Mouse (Mus musculus) hindbrain, embryonic 11.5 days (tissue): ENCODE results near the gene Calm1. TPM values are rescaled to one million over a fixed set of nuclear protein-coding genes. Genes with fewer than 3 reads are reported as not detected.
A peak's percentile ranks its signal among the peaks of the same experiment; 100 is the strongest.
"Not testable (repeated sequence)": the region's sequence is repeated elsewhere in the genome, so short reads cannot be mapped to it uniquely, and the experiment has no call there.

Experiments used
- ATAC-seq: fragments of 200-750 bp; cut with Nextera tagmentation; 2 replicates; pipeline ENCODE4 v1.8.0; 2017; ENCODE audit warnings: mild to moderate bottlenecking, moderate TSS enrichment, moderate library complexity; ENCODE audit not compliant: low FRiP score
- DNase-seq: peaks from one replicate; pipeline ENCODE4 v3.0.0-alpha.2; 2015; ENCODE audit warnings: low spot score
- H3K27ac ChIP-seq: fragments of 300-500 bp; sonication (generic); 2 replicates; pipeline ENCODE4 v1.5.1; 2014; ENCODE audit warnings: mild to moderate bottlenecking, low read depth, low read length
- H3K27me3 ChIP-seq: fragments of 300-500 bp; sonication (generic); 2 replicates; pipeline ENCODE4 v1.6.1; 2014; ENCODE audit warnings: mild to moderate bottlenecking, low read length, moderate library complexity, mixed read lengths; ENCODE audit not compliant: control insufficient read depth, insufficient read depth
- H3K36me3 ChIP-seq: fragments of 300-500 bp; sonication (generic); 2 replicates; pipeline ENCODE4 v1.6.1; 2014; ENCODE audit warnings: mild to moderate bottlenecking, low read length, moderate library complexity, mixed read lengths; ENCODE audit not compliant: control insufficient read depth, insufficient read depth
- H3K4me1 ChIP-seq: fragments of 300-500 bp; sonication (generic); replicated peaks from 2 replicates; pipeline ENCODE4 v1.6.1; 2014; ENCODE audit warnings: low read length, mixed read lengths; ENCODE audit not compliant: control insufficient read depth, insufficient read depth
- H3K4me2 ChIP-seq: fragments of 300-500 bp; sonication (generic); replicated peaks from 2 replicates; pipeline ENCODE4 v1.6.1; 2014; ENCODE audit warnings: mild to moderate bottlenecking, low read depth, low read length
- H3K4me3 ChIP-seq: fragments of 300-500 bp; sonication (generic); 2 replicates; pipeline ENCODE4 v1.5.1; 2014; ENCODE audit warnings: low read depth, low read length
- H3K9ac ChIP-seq: fragments of 300-500 bp; sonication (generic); 2 replicates; pipeline ENCODE4 v1.6.1; 2014; ENCODE audit warnings: low read depth, low read length
- H3K9me3 ChIP-seq: fragments of 300-500 bp; sonication (generic); 2 replicates; pipeline ENCODE4 v1.6.1; 2016; ENCODE audit warnings: low read length; ENCODE audit not compliant: control insufficient read depth
- WGBS: fragments of 180-500 bp; shearing (Covaris S2); extraction: QIAGEN DNeasy Blood & Tissue Kit; methylation state at CpG from one replicate; pipeline ENCODE4 v1.1.7; 2014; 5-methylcytosine and 5-hydroxymethylcytosine counted together
- polyA plus RNA-seq: library from polyadenylated mRNA; unstranded; fragments of >200 nt; fragmentation: Nextera tagmentation; extraction: Ambion mirVana; gene quantifications from 2 replicates; pipeline ENCODE4 v1.2.1, GENCODE M21; 2014

The Calm1 gene
- polyA plus RNA-seq, 1 experiment from 2014 or later: 1,584 TPM

- Histone ChIP-seq H3K4me3 (no peak overlapping the region), H3K27ac (no peak overlapping the region), H3K9me3 (no peaks in the 10 kb centered on the region), H3K36me3 (peaks cover 9% of the 10 kb centered on the region), H3K27me3 (no peaks in the 10 kb centered on the region), H3K4me1 (no peaks in the 10 kb centered on the region), H3K9ac (no peak overlapping the region), H3K4me2 (no peak overlapping the region)
- ATAC-seq (no peak), DNase-seq (no peak)
- WGBS: 76% methylated on average over 5 of the region's 5 CpGs
Measured at GRCm38 (mm10) chr12:100210973-100211372, 11.7 kb downstream of the Calm1 start.

GRCm38 (mm10) chr12:100211453-100212185 lies 12.4 kb downstream of the Calm1 start:
- Histone ChIP-seq H3K9me3 (no peaks in the 10 kb centered on the region), H3K27me3 (no peaks in the 10 kb centered on the region), H3K4me2 (no peak overlapping the region), H3K4me1 (no peaks in the 10 kb centered on the region), H3K9ac (no peak overlapping the region), H3K36me3 (peaks cover 9% of the 10 kb centered on the region), H3K4me3 (no peak overlapping the region), H3K27ac (no peak overlapping the region)
- DNase-seq: no peak
- WGBS: 90% methylated on average over 5 of the region's 5 CpGs
- ATAC-seq: no peak

- Histone ChIP-seq H3K4me3 (no peak overlapping the region), H3K9me3 (no peaks in the 10 kb centered on the region), H3K4me2 (no peak overlapping the region), H3K27me3 (no peaks in the 10 kb centered on the region), H3K27ac (no peak overlapping the region), H3K9ac (no peak overlapping the region), H3K4me1 (no peaks in the 10 kb centered on the region), H3K36me3 (peaks cover 5% of the 10 kb centered on the region)
- 70% methylated on average over 3 of the region's 3 CpGs for WGBS
- ATAC-seq (no peak), DNase-seq (no peak)
Measured at GRCm38 (mm10) chr12:100212397-100212796, 13.2 kb downstream of the Calm1 start.

- Histone ChIP-seq H3K36me3 (0 out of 2 replicates have a peak, but pooled peaks cover 1% of the 10 kb centered on the region), H3K4me1 (no peaks in the 10 kb centered on the region), H3K9ac (no peak overlapping the region), H3K4me2 (no peak overlapping the region), H3K9me3 (no peaks in the 10 kb centered on the region), H3K4me3 (no peak overlapping the region), H3K27me3 (no peaks in the 10 kb centered on the region), H3K27ac (no peak overlapping the region)
- ATAC-seq (no peak), DNase-seq (no peak)
- 89% methylated on average over 2 of the region's 2 CpGs for WGBS
Measured at GRCm38 (mm10) chr12:100213162-100213561, 13.9 kb downstream of the Calm1 start.

- Histone ChIP-seq H3K4me3 (no peak overlapping the region), H3K27me3 (no peaks in the 10 kb centered on the region), H3K27ac (no peak overlapping the region), H3K9ac (no peak overlapping the region), H3K36me3 (no peaks in the 10 kb centered on the region), H3K4me2 (no peak overlapping the region), H3K4me1 (no peaks in the 10 kb centered on the region), H3K9me3 (no peaks in the 10 kb centered on the region)
- ATAC-seq (no peak), DNase-seq (no peak)
- WGBS: 94% methylated on average over 10 of the region's 10 CpGs
Measured at GRCm38 (mm10) chr12:100214156-100214555, 14.9 kb downstream of the Calm1 start.

- no peak overlapping the region for H3K4me2 ChIP-seq
- no peaks in the 10 kb centered on the region for H3K36me3 ChIP-seq
- no peaks in the 10 kb centered on the region for H3K9me3 ChIP-seq
- no peaks in the 10 kb centered on the region for H3K4me1 ChIP-seq
- H3K4me3 ChIP-seq: no peak overlapping the region
- H3K9ac ChIP-seq: no peak overlapping the region
- ATAC-seq (no peak), DNase-seq (no peak)
- no peak overlapping the region for H3K27ac ChIP-seq
- H3K27me3 ChIP-seq: no peaks in the 10 kb centered on the region
- 86% methylated on average over 3 of the region's 3 CpGs for WGBS
Measured at GRCm38 (mm10) chr12:100214738-100215137, 15.5 kb downstream of the Calm1 start.

GRCm38 (mm10) chr12:100217087-100217486 lies 17.9 kb downstream of the Calm1 start:
- ATAC-seq, H3K4me2 ChIP-seq, H3K27ac ChIP-seq, H3K4me1 ChIP-seq, H3K27me3 ChIP-seq, H3K36me3 ChIP-seq, DNase-seq, H3K9me3 ChIP-seq, H3K4me3 ChIP-seq, H3K9ac ChIP-seq: not testable (repeated sequence)
- WGBS: 98% methylated on average over 2 of the region's 2 CpGs

- Histone ChIP-seq H3K27ac (no peak overlapping the region), H3K9me3 (no peaks in the 10 kb centered on the region), H3K27me3 (no peaks in the 10 kb centered on the region), H3K4me2 (no peak overlapping the region), H3K4me1 (0 out of 2 replicates have a peak, but pooled peaks cover 2% of the 10 kb centered on the region), H3K4me3 (no peak overlapping the region), H3K36me3 (no peaks in the 10 kb centered on the region), H3K9ac (no peak overlapping the region)
- DNase-seq (no peak), ATAC-seq (no peak)
- WGBS: 87% methylated on average over 4 of the region's 4 CpGs
Measured at GRCm38 (mm10) chr12:100220012-100220411, 20.8 kb downstream of the Calm1 start.

- Histone ChIP-seq H3K4me3 (no peak overlapping the region), H3K4me2 (no peak overlapping the region), H3K9me3 (no peaks in the 10 kb centered on the region), H3K4me1 (0 out of 2 replicates have a peak, but pooled peaks cover 2% of the 10 kb centered on the region), H3K27me3 (no peaks in the 10 kb centered on the region), H3K9ac (no peak overlapping the region), H3K36me3 (no peaks in the 10 kb centered on the region), H3K27ac (0 out of 2 replicates have a peak overlapping the region, but pooled peaks have one; percentile 21)
- DNase-seq (no peak), ATAC-seq (peak; percentile 67)
- WGBS: 35% methylated on average over 11 of the region's 11 CpGs
Measured at GRCm38 (mm10) chr12:100221608-100222321, 22.5 kb downstream of the Calm1 start.
